Mouse (Mus musculus) monocyte, adult 2 months (primary cell): ENCODE results near the gene Gm8334.
"Not testable (repeated sequence)": the region's sequence is repeated elsewhere in the genome, so short reads cannot be mapped to it uniquely, and the experiment has no call there.

ENCODE experiments used
- DNase-seq, 2 experiments: peaks; one replicate each; pipeline ENCODE4 v3.0.0; 2022; ENCODE audit warnings: low spot score in 2 of 2, low read depth in 1 of 2

Gm8334 gene

DNA sequence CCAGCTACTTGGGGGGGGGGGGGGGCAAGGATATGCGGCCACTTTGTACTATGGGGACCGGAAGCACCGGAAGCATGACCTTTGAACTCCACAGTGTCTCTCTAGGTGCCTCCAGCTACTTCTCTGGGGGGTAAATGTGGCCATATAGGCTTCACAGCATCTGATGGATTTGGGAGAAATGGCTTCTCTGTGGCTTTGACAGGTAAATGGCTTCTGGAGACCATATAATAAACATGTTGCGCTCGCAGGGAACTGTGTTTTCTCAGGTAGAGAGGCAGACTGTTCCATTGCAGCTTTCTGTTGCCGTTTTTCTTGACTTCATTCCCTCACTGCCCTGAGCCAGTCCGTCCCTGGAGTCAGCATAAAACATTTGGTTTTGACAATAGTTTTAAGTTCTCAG, at the start of gene Gm8334:
Gene Gm8334 (minus strand): TSS at position 101 of the 400 bp plus-strand sequence.
- DNase-seq = not testable (repeated sequence)

DNA sequence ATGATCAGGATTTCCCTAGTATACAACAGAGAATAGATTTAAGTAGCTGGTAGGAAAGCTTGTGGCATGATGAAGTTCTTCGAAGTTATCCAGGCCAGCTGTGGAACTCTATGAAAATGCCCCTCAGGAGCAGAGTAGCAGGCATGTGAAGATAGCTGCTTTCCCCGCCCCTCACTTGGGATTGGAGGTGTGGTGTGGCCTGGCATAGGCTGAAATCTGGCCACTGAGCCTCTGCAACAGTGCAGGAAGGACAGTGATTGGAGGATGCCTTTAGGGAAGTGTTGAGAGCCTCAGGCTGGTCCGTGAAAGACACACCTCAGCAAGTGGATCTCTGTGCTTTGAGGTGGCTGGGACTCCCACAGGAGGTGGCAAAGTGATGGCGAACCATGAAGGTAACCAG, 48.3 kb upstream of the Gm8334 start, which contains the start of gene Gm15127:
Gene Gm15127 (plus strand): TSS at position 301 of the 400 bp plus-strand sequence.
- not testable (repeated sequence) for DNase-seq
